Mouse (Mus musculus): ENCODE data around the gene Gkap1. TPM values are rescaled to one million over a fixed set of nuclear protein-coding genes. Genes with fewer than 3 reads are reported as not detected.
A peak's percentile ranks its signal among the peaks of the same experiment; 100 is the strongest.

The Gkap1 gene
- total RNA-seq, 2 experiments from 2014 or later, result 30.6 to 31.9 TPM

DNA sequence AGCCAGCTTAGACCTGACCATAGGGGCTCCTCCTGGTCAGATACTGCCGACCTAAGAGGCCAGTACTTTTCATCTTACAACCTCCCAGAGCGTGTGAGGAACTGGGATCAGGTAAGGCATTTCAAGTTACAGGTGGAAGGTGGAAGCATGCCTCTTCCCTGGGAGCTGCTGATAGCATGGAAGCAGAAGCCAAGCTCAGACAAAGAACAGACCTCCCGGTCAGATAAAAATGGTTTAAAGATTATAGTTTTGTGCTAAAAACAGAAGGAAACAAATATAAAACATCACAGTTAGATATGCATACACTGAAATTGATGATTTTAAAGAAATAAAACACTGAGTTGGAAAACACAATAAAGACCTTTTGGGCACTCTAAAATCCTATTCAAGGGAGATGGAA, 8.6 kb downstream of the Gkap1 start:
- no peak for DNase-seq (ENCODE audit: low spot score)

DNA sequence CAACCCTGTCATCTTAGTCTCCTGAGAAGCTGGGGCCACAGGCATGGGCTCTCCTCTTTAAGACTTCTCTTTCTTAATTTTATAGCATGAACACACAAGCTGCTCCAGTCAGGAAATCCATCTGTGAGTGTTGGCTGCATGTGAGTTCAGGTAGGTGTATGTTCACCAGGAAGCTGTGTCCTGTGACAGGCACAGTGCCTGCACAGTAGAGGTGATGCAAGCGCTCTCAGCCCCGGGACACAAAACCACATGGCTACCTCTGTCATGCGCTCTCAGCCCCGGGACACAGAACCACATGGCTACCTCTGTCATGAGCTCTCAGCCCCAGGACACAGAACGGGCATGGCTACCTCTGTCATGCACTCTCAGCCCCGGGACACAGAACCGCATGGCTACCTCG, 12.0 kb downstream of the Gkap1 start:
- no peak for DNase-seq (ENCODE audit: low spot score)

DNA sequence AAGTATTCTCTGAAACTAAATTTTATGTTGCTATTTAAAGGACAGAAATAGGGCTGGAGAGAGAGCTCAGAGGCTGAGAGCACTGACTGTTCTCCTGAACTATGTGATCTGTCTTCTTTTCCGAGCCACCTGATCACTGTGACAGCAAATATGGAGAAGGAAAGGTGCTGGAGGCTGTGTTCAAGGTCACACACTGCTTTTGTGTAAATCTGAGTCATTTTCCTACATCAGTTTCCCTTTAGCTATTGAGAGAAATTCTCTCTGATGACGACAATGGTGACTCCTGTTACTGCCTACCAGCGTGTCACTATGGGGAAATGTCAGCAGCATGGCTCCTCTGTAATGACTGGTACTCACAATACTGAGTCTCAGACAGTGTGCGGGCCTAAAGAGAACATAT, 13.8 kb downstream of the Gkap1 start:
- DNase-seq (ENCODE audit: low spot score), result no peak

DNA sequence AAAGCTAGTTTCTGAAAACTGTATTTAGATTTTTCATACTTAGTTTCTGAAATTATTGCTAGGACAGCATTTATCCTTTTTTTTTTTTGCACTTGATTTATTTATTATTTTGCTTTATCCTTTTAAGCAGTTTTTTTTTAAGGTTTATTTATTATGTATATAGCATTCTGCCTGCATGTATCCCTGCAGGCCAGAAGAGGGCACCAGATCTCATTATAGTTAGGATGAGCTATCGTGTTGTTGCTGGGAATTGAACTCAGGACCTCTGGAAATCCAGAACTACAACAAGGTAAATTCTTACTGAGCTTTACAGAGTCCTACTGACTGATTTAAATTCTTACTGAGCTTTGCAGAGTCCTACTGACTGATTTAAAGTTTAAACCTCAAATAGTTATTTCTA, 22.2 kb downstream of the Gkap1 start:
- DNase-seq (ENCODE audit: low spot score), result no peak

DNA sequence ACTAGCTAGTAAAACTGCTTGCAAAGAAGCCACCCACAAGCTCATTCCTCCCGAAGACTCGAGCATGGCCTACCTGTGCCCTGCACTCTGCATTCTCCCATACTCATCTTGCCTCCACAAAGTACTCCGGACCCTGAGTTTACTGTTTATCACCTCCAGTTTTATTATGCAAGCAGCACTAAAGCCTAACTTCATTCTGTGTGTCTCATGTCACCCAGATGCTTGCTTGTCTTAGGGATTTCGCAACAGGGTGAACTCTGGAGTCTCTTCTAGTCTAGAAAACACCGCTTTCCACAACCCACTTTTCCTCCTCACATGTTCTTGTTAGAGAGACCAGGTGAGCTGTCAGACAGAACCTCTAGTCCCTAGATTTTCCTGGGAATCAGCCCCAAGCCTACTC, 26.5 kb downstream of the Gkap1 start:
- no peak for DNase-seq (ENCODE audit: low spot score)

DNA sequence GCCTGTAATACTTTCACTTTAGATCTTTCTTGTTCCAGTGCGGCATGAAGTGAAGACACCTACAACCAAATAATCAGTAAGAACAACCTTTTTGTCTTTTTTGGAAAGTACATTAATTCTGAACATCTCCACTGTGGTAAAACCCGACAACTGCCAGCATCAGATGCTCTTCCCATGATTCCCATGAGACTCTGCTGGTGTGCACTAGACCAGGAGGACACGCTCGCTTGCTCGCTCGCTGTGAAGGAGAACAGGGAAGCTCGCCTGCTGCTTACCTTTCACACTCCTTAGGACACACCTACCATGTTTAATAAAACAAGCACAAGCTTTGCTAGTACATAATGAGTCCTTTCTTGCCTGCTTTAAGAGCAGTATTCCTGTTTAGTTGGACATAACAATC, 39.0 kb downstream of the Gkap1 start:
- no peak for DNase-seq (ENCODE audit: low spot score)

DNA sequence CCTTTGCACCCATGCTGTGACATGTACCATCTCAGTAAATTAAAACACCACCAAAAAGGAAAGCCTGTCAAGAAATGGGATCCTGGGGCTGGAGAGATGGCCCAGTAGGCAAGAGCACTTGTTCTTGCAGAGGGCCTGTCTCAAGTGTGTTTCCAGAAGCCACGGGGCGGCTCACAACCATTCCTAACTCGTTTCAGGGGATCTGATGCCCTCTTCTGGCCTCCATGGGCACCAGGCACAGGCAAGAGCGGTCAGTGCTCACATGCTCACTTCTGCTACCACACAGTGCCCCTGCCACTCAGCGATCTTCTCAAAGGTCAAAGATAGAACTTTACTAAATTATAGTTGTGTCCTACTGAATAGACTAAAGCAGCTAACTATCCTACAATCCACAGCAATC, 42.9 kb downstream of the Gkap1 start:
- DNase-seq (ENCODE audit: low spot score), result peak; percentile 52

DNA sequence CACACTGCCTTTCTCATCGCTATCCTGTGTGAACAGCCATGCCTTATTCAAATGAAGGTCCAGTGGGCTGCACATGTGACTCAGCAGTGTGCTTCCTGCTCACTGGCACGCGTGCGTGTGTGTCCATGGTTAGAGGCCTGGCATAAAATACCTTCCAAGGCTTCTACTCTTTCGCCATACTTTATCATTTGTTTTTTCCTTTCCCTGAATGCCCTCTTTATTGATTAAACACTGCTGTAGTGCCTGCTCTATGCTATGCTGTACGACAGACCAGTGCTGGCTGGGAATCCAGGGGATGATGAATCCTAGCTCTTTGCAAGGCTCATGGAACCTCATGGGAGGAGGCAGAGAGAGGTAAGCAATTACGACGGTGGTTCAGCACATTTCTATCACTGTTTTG, 43.4 kb downstream of the Gkap1 start:
- DNase-seq (ENCODE audit: low spot score), result no peak

DNA sequence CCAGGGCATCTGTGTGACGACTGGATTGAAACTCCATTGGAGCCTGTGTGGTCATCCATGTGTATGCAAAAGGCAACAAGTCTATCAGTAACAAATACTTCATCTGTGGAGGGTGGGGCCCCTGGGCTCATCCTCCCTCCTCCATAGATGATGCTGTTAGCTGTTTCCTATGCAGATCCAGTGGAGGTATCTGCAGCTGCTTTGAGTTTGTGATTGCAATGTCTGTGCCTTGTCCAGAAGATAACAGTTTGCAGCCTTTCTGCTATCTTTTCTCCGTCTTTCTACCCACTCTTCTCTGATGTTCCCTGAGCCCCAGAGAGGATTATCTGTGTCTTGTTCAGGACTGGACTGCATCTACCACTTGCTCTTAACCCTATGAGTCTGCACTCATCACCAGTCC, 46.9 kb downstream of the Gkap1 start:
- DNase-seq (ENCODE audit: low spot score), result no peak

DNA sequence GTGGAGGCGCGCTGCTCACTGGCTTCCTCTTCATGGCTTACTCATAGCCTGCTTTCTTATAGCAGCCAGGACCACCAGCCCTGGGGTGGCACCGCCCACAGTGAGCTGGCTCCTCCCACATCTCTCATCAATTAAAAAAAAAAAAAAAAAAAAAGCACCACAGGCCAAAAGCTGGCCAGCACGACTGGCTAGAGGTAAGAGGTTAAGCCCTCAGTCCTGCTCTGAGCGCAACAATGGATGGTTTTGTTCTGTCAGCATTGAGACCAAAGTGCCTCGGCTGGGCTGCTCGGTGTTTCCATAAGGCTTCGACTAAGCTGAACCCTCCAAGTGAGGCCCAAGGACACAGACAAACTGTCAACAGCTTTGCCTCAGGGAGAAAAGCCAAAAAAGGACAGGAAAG, 49.8 kb downstream of the Gkap1 start:
- DNase-seq (ENCODE audit: low spot score), result no peak

DNA sequence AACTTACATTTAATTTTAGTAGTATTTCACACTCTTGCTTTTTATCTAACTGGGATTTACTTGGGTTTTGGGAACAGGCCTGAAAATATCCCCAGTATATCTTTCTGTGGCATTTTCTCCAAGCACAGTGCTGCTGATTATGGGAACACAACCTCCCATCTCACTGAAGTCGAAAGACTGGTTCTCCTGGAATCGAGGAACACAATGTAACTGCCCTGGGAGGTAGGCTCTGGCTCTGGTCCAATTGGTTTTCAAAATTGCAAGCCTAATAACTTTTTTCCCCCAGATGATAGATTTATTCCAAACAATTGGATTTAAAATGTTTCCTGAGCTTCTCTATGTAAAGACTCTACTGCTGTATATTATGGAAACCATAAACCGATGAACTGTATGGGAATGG, 55.3 kb downstream of the Gkap1 start:
- DNase-seq (ENCODE audit: low spot score), result no peak

DNA sequence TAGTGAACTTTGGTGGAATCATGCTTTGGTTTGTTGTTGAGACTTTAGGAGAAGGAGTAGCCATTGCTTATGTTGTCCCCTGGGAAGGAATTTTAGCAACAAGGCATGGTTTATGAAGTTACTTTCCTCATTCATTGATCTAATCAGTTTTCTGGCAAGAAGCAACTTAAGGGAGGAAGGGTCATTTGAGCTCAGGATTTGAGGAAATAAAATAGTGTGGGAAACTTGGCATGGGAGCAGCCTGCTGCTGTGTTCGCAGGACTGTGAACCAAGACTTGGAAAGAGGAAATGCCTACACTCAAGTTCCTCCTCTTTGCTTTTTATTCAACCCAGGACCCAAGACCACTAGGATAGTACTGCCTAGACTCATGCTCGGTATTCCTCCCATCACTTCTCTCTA, 58.0 kb downstream of the Gkap1 start:
- no peak for DNase-seq (ENCODE audit: low spot score)

DNA sequence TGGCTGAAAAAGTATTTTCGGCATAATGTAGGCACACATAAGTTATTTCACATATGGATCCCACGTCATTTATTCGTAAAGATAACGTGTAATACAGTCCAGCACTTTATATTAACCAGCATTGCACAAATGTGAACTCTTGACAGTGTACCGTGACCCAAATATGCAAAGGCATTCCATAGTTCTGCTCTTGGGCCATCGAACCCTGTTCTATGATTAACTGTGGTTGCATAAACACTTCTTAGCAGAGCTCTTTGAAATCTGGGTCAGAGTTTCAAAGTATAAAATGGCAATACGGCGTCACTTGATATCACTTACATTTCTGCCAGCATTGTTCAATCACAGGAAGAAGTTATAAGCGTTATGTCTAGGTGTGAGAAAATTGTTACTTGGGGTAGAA, 59.1 kb downstream of the Gkap1 start:
- DNase-seq (ENCODE audit: low spot score), result no peak

DNA sequence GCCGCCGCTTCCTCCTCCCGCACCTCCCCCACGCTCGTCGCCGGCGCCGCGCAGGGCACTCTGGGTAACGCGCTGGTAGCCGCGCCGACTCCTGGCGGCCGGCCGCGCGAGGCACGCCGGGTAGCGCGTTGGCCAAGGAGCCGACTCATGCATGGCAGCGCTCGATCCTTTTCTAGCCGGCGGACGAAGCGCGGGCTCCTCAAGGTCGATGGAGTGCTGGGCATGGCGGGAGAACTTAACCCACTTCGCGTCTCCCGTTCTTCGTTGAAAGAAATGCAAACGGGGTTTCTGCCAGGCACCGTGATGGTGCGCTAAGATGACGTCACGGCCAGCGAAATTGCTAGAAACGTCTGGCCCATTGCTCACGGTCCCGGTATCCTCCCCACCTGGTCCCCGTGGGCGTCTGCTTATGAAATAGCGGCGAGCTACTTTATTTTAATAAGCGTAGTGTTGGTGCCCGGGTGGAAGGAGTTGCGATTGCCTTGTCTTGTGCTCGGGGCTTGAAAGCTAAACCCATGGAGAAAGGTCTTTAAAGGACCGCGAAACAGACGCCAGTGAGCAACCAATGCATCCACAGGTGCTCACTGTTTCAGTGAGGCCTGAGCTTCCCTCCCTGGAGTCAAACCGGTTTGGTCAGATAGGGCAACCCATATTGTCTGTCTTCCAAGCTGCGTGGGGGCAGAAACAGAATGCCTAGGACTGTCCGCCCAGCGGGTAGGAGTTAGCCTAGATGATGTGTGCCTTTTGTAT, 59.7 kb downstream of the Gkap1 start, which contains the start of gene Ubqln1:
Gene Ubqln1, minus strand, starts transcription at position 62 of the 750 bp plus-strand sequence.
- DNase-seq (ENCODE audit: low spot score), result peak; percentile 84

DNA sequence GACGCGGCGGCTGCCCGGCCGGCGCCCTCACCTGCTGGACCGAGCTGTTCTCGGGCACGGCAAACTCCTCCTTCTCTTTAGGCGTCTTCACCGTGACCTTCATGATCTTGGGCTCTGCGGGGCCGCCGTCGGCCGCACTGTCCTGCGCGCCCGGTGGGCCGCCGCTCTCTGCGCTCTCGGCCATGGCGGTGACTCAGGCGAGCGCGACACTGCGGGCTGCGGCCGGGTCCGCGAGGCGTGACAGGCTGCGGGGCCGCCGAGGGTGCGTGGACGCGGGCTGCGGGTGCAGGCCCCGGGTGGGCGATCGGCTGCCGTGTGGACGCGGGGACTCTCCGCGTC, 60.3 kb downstream of the Gkap1 start:
- no peak for DNase-seq (ENCODE audit: low spot score)

DNA sequence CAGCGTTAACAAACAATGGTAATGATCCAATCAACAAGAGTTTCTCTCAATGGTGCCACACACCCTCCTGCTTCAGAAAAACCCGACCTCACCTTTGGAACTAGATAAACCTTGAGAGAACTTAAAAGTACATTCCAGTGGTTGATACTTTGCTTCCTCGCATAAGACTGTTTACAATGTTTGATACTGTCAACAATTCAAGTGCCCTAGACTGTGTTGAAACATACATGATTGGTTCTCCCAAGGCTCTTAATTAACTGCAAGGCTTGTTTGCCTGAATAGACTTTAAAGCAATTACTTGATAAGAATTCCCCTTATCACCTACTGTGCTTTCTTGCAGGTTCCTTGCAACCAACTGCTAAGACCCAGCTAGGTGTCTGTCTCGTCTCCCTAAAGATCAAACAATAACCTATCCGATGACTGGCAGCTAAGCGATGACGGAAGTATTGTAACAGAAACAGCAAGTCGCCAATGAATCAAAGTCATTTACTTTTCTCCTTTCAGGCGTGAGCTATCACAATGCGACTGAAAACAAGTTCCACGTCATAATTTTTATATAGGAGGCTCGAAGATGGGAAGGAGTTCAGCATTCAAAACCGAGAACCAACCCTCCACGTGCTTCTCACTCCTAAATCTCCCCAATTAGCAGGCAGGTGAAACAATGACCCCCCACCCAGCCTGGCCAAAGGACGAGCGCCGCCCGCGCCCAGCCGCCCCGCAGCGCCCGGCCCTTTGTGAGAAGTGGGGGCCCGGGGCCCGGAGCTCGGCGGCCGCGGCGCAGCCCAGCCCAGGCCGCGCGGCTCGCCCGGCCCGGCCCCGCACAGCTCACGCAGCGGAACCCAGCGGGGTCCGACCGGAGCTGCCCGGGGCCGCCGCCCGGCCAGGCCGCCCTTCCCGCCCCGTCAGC, 60.9 kb downstream of the Gkap1 start:
- DNase-seq (ENCODE audit: low spot score), result no peak

DNA sequence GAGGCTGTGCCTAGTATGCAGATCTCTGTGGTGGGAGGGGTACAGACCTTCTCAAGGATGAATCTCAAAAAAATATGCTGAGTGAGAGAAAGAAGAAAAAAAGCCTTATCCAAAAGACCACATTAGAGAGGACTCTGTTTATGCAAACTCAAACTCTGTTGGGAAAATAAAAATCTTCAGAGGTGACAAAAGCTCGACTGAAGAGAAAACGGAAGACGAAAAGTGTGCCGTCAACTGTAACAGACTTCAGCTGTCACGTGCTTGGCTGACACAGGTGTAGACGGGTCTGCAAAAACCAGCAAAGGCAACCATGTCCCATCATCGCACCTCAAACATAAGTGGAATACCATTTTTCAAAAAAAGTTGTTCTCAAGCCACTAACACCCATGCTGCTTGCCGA, 61.7 kb downstream of the Gkap1 start:
- DNase-seq (ENCODE audit: low spot score), result no peak

DNA sequence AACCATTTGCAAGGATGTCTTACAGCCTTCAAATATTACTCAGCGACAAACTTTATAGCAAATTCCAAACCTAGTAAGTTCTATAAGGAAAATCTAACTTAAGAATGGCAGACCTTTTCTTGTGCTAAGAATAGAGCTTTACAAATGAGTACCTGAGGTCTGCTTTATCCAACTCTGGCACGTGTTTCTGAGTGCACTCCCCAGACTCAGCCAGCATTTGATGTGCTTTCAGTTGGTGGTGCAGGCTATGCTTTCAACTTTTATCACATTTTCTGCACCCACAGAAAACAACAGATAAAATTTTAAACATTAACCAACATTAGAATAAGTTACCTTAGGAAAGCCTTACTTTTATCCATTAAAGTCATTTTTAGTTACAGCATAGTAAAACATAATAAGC, 63.0 kb downstream of the Gkap1 start:
- DNase-seq (ENCODE audit: low spot score), result no peak

DNA sequence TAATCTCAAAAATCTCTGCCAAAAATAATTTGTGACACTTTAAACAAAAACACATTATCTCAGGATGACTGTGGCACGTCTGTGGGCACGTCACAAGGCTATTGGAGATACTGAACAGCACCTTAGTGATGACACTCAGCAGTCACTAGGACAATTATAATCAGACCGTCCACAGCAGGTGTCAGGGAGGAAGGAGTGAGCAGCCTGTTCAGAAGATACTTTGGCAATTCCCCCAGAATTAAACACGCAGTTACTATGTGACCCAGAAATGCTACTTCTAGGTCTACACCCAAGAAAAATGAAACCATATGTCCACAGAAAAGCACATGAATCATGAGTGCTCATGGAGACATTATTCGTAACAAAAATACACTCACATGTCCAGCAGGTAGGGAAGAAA, 65.1 kb downstream of the Gkap1 start:
- peak; percentile 13 for DNase-seq (ENCODE audit: low spot score)

DNA sequence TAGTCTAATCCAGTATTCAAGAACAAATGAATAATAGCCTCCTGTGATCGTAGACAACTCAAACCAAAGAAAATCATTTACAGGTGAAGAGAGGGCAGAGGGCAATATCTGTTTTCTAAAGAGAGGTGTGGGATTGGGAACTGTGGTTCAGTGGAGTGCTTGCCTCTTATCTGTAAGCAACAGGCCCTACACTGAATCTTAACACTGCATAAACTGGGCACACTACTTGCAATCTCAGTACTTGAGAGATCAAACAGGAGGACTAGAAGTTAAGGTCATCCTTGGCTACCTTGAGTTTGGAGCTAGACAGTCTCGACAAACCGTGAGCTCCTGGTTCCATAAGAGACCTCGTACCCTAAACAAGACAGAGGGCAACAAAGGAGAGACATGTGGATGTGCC, 69.4 kb downstream of the Gkap1 start:
- no peak for DNase-seq (ENCODE audit: low spot score)

DNA sequence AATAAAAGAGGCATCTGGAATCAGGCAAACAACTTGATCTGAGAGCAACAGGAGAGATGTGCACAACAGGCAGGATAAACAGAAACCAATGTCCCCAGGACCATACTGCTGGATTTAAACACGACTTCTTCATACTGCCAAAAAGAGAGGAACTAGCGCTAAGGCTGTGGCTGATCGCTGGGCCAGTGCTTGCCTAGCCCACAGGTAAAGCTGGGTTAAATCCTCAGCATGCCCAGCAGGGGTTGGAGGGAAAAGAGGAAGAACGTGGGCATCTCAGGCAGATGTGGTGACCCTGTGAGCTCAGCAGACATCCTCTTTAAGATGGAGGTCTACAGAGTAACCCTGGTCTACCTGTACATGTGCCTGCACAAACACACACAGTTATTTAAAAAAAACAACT, 70.5 kb downstream of the Gkap1 start:
- no peak for DNase-seq (ENCODE audit: low spot score)

DNA sequence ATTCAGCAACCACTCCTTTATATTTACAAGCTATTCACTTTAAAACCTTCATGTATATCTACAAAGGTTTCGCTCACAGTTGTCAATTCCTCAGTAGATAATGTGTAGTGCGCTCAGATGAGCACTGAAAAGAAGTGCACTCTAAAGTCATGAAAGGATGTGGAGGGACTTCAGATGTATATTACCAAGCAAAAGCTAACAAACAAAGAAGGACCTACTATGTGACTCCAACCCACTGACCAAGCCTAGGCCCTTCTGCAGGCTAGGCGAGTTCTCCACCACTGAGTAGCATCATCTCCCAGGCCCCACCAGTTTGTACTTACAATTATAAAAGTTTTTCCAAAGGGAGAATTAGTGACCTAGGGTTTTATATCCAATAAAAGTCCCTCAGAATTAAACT, 71.3 kb downstream of the Gkap1 start:
- DNase-seq (ENCODE audit: low spot score), result no peak

DNA sequence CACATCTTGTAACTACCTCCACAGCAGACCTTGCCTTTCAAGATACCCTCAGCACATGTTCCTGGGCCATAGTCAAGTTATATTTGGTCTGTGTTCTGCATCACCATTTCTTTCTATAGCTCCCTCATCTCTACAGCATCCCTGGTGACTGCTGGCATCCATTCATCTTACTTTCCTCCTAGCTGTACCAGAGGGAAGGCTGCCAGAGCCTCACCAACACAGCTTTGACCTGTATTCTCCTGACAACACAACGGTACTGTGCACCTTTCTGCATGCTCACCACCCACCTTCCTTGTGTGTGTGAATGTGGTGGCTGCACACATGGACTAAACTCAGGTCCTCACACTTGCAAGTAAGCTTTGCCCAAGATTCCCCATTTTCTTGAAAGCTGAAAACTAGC, 72.6 kb downstream of the Gkap1 start:
- no peak for DNase-seq (ENCODE audit: low spot score)
